Mouse (Mus musculus) testis, postnatal 14 days (tissue): Measurements from ENCODE around the gene Pla1a.

Experiments
- DNase-seq: peaks from one replicate; pipeline ENCODE4 v3.0.0; 2021; ENCODE audit warnings: low spot score

The Pla1a gene

DNA sequence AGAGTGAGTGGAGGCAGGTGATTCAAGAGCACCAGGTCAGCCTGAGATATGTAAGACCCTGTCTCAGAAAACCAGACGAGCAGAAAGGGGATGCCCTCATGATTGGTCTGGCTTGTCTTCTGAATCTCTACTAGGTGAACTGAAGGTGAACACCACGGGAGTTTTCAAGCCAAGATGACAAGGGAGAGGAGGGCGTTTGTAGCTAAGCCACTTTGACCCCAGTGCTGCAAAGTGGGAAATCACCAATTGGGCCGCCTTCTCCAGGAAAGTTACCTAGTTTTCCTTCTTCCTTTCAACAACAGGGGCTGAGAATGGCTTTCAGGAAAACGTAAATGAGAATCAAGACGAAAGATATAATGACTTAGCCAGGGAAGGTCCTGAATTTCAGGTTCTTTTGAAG is 44.2 kb downstream of the Pla1a start:
- DNase-seq, result no peak

DNA sequence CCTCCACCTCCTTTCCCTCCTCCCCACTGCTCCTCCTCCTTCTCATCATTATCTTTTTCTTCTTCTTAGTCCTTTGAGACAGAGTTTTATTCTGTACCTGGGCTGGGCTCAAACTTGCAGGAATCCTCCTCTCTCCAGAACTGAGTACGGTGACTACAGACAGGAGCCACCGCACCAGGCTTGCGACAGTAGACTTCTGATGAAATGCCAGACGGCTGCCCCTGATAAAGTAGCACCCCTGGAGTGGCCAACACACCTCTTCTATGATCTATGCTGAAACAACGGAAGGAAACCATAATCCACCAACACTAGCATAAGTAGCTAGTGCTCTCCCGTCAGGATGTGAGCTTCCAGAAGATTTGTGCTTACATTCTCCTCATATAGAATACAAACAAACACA is 45.6 kb downstream of the Pla1a start:
- DNase-seq, result no peak

DNA sequence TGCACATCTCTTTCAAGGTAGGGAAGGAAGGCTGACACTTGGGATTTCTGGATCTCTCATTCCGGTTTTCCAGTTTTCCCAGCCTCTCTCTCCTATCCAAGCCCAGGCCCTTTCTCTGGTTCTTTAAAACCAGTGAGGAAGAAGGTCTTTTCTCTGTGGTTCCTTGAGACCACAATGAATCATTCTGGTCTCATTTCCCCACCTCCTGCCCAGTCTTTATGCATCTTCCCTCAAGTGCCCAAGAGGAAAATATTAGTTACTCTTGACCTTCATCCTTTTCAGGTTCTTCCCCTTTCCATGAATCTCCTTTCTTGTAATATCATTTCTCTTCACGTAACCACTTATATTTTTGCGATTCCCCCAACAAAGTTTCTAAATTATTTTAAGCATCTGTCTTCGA is 47.2 kb downstream of the Pla1a start:
- DNase-seq, result no peak

DNA sequence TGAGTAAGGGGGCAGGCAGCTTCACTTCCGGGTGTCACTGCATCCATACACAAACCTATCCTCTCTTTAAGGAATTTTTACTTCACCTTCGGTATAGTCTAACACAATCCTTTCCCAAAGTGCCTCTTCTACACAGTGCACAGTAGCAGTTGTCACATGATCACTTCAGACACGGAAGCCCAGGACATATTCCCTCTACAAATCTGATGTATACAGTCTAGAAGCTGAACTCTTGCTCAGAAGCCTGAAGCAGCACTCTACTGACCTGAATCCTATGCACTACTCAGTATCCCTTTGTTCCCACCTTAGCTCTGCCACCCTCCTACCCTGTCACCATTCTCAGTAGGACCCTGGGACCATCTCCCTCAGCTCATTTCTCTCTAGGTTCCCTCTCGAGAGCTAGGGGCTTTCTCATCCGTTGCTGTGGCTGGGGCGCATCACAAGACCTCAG is 47.7 kb downstream of the Pla1a start:
- no peak for DNase-seq

DNA sequence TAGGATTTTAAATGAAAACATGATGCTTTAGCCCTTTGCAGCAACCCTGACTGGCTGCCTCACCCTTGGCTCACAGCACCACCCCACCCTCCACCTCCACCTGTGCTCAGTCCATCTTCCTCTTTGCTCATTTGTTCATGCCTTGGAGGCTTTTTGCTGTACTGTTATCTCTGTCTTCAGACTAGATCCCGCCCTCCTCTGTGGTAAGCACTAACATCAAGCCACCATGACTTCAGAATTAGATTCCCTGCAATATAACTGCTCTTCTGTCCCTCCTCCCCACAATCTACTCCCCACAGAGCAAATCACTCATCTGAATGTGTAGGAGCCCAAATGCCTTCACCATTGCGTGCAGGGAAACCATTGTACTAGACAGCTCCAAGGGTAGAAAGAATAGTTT is 49.3 kb downstream of the Pla1a start:
- no peak for DNase-seq

DNA sequence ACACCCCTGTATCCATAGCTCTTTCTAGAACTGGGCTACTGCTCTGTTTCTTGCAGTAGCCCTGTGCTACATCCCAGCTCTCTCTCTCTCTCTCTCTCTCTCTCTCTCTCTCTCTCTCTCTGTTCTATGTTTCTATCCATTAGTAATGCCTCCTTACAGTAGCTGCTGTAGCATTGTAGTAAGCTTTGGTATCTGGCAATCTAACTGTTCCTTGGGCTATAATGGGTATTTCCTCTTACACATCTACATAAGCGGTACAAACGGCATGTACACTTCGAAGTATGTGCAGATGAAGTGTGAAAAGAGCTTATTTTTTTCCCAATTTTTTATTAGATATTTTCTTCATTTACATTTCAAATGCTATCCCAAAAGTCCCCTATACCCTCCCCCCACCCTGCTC is 53.0 kb downstream of the Pla1a start:
- no peak for DNase-seq

DNA sequence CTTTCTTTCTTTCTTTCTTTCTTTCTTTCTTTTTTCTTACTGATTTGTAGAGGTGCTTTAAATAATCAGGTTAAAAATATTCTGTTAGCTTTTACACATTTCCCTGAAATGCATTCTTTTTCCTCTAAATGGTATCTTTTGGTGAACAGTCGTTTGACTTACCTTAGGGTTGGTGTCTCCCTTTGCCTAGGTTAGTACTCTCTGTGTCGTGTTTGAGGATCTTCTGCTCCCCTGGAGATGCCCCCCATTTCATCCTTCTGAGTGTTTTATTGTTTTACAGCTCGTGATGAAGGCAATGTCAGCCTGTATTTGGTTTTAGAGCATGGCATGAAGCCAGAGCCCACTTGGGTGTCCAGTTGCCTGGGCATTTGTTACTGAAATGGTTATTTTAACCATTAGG is 53.5 kb downstream of the Pla1a start:
- no peak for DNase-seq

DNA sequence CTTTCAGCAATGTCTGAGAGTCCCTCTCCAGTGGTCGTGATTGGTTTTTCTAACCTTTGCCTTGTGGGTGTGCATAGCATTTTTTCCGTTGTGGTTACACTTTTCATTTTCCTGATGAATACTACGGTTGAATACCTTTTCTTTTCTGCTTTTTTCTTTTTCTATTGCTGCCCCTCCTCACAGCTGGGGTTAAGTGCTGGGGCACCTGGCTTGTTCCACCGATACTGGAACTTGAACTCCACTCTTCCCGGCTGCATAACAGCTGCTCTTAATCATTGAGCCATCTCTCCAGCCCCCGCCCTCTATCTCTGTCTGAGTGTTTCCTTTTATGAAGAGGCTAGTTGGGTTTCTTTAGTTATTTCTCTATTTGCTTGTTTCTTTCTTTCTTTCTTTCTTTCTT is 53.9 kb downstream of the Pla1a start:
- no peak for DNase-seq

DNA sequence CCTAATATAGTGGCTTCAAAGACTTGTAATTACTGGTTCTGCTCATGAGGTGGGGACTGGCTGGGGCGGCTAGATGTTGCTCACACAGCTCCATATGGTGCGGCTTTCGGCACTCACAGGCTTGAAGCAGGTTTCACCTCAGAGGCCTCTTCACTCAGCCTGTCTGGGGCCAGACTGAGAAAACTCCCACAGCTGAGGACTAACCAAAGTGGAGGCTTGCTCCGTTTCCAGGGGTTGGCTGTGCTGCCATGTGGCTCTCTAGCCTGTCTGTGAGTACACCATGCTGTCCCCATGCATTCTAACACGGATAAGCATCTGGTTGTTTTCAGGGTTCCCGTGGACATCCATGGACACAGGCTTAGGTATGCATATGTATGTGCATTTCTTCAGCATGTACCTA is 54.4 kb downstream of the Pla1a start:
- DNase-seq, result no peak

DNA sequence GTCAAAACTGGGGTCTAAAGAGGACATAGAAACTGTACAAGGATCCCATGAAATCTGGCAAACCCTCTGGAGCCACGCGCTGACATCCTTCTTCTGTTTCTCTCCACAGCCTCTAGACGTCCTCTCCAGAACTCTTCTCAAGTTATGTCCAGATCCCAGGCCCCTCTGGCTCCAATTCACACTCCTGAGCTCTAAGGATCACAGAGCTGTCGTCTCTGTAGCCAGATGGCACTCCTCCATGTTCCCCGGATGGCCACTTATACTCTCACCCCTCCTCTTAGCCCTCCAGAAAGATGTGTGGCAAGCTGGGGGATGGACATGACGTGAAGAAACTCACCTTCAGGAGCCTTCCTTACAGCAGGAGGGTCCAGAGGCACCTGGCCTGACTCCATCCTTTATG is 55.4 kb downstream of the Pla1a start:
- DNase-seq, result no peak

DNA sequence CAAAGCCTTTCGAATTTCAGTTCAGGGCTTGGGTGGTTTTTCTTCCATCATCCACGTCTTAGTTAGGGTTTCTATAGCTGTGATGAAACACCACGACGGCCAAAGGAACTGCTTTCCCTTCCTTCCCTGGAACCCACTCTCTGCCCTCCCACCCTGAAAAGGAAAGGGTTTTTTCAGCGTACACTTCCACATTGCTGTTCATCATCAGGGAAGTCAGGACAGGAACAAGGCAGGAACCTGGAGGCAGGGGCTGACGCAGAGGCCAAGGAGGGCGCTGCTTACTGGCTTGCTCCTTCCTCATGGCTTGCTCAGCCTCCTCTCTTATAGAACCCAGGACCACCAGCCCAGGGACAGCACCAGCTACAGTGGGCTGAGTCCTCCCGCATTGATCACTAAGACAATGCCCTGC is 56.1 kb downstream of the Pla1a start:
- no peak for DNase-seq

DNA sequence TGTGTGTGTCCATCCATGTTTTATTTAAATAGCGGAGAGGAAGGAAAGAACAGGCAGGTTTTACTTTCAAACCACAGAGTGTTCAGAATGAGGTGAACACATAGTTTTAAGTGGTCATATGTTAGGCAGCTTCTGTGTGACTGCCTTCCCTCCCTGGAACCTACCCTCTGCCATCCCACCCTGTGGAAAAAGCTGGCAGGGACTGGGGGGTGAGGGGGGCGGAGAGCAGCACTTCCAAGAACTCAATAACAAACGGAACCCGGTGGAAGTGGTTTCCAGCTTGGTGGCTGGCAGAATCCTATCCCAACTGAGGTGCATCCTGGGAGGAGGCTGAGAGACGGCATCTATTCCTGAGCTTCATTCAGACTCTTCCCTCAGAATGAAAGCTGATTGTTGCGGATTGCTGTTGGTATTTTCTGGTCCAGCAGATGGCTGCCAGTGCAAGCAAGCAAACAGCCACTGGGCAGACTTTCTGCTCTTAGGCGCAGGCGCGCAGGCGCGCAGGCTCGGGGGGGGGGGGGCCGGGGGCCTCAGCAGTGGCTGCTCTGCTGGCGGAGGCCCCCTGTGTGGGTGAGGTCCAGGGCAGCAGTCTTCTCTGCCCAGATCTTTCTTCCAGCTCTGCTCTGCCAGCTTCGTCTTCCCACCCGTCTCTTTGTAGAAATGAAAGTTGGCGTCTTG is 56.6 kb downstream of the Pla1a start:
- no peak for DNase-seq

DNA sequence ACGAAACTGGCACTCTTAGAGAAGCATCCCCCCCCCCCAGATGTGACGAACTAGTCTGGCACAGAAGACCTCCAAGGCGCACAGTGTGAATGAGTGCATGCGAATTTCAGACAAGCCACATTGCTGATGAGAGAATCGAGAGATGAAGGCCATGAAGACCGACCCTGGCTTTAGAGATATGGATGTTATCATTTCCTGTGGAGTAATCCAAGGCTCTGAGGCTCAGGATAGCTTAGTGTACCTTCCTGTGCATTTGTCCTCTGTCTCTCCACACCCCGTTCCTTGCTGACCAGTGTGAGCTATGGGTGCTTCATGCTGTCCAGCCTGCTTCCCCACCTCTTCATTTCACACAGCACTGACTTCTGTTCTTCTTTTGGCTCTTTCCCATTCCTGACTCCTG is 57.8 kb downstream of the Pla1a start:
- no peak for DNase-seq

DNA sequence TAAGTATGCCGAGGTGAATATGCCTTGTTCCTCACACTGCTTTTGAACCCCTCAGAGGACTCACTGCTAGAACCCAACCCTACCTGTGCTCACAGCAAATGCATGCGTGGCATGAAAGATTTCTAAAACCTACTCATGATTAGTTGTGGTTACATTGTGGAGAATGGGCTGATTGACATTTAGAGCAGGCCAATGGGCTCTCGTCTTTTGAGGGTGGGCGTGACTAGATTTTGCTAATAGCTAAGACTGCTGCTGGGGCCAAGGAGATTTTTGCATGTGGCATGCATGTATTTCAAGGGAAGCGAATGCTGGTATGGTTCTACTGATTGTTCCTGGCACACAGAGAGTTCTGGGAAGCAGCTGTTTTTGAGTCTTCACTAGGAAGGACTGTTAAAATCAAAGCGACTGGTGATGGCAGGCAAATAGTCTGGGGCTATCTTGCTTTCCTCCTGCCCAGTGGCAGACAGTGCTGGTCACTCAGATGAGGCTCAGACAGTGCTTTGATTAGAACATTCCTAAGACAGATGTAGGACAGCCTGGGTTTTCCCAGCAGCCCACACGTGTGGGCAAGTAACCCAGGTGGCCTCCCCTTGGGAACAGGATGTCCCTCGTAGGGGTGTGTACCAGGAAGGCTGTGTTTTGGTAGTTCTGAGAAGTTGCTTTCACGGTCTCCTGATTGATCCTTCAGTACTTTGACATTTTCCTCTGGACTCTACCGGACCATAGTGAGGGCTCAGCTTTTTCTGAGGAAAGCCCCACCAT is 58.4 kb downstream of the Pla1a start:
- peak; percentile 45 for DNase-seq

DNA sequence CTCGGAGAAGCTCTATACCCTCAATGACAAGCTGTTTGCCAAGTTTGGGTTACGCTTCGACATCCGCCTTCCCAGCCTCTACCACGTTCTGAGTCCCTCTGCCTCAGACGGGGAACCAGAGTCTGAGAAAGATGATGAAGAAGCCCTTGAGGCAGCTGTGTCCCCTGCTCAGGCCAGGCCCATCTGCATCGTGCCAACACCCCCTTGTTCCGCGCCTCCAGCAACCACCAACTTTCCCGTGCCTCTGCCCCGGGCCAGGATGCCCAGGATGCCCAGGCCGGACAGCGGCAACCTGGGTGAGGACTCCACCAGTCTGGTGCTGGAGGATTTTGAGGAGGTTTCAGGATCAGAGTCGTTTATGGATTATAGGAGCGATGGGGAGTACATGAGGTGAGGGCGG is 59.0 kb downstream of the Pla1a start:
- no peak for DNase-seq

DNA sequence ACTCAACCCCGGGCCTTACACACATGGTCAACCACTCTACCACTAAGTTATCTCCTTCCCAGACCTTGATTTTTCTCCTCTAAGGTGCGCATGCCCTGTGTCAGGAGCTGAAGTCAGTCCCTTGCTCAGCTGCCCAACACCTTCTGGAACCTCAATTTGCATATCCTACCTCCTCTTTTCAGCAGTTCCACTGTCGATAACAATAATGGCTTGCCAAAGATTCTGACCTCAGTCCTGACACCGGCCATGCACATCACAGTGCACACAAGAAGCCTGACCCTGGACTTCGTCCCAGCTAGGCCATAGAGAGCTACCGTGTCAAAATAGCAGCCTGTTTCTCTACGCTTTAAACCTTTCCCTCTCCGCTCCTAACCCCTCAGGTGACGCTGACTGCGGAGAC is 59.5 kb downstream of the Pla1a start:
- no peak for DNase-seq

DNA sequence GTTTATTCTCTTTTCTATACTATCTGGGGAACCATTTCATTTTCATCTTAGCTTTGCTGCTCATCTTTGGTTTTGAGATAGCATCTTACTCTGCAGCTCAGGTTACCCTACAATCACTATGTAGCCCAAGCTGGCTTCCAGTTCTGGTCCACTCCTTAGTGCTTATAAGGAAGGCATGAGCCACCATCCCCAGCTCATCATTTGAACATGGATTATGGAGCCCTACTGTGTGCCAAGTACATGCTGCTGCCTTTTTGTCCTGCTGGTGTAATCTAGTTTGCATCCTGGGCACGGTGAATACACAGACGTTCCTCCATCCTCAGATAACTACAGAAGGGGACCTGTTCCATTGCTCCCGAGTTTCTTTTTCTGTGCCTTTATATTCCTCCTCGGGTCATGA is 60.1 kb downstream of the Pla1a start:
- DNase-seq, result no peak

DNA sequence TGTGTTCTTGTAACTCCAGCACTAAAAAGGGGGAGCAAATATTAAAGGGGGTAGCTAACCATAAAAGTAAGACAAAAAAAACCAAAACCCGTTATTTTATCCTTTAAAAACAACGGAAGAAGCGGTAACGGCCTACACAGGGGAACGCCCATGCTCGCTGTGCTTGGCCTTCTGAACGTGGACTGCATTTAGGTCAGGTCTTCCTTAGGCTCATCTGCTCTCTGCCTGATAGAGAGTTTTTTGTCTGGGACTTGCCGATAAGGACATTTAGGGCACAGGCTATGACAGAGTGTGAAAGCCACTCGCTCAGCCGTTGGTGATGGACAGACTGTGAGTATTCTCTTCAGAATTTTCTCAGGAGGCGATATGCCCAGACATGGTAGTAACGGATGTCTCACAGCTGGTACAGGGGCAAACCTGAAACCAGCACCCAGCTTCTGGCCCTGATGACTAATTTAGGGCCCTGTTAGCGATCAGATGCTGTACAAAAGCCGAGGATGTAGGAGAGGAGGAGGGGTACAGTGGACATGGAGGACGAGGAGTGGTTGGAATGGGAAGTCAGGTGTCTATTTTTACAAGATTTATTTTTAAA is 61.1 kb downstream of the Pla1a start:
- no peak for DNase-seq

DNA sequence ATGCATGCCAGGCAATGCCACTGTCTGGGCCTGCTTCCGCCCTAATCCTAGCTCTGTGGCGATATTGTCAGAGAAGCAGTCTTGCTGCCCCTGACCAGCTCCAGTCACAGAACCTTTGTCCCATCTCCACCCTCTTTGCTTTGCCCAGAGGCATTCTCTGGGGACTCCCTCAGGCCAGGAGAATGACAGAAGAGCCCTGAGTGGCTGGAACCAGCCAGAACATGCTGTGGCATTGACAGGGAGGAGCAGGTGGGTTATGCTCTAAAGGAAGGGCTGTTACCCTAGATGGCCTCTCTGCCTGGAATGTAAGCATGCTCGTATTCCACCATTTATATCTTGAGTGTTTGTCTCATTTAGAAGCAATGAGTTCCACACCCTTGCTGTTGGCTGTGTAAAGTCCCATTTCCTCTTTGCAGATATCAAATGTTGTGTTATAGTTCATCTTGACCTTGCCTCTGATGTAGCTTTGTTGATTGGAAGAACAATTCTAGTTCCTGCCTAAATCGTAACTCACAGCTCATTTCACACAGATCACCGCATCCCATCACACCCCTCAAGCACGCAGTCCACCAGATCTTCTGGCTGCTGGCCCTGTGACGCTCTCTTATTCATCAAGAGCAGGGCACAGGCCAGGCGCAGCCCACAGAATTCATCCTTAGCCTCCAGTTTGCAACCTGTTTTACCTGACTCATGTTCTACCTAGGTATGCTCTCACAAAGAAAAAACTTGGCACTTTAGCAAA is 62.1 kb downstream of the Pla1a start:
- DNase-seq, result no peak

DNA sequence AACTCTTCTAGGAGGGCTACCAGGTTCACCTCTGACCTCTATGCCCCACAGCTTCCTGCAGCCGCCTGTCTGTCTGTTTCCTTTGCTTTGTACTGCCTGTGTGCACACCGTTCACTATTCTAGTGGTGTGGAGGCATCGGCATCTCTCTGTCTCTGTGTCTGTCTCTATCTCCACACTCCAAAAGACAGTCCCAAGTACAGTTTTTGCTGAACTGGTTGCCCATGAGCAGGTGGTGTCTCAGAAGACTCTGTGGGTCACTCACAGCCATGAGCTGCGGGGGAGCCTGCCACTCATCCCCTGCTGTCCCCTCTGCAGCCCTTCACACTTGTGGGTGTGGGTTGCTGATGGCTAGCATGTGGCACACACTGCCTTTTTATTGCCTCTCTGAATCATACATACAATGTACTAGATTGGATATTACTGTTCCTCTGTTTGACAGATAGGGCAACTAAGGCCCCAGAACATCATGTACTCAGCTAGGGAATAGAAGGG is 62.9 kb downstream of the Pla1a start:
- DNase-seq, result no peak

DNA sequence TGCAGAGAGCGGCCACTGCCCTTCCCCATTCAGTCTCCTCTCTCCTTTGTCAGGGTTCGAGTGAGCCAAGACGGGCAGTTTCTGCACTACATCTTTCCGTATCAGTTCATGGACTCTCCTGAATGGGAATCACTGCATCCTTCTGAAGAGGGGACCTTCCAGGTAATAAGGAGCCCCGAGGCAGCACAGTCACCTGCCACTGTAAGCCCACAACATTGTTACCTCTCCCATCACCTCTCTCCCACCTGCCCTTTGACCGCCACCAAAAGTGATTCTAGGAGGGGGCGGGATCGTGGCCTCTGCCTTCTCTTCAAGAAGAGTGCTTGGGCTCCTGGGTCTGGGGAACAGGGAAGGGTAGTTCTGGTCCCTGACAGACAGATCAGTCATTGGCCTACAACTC is 63.5 kb downstream of the Pla1a start:
- DNase-seq, result no peak

DNA sequence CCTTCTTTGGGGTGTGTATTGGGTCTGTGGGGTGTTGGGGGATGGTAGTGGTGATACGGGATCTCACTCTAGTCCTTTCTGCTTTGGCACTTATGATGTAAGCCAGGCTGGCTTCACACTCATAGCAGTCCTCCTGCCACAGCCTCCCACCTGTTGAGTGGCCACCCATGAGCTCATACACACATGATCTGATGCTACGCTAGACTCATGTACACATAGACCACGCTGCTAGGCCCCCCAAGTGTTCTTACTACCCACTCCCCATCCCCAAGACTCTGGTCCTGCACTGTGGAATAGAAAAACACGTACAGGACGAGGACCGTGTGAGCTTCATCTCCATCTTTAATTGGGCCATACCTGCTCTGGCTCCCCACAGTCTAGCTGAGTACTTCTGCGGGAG is 63.9 kb downstream of the Pla1a start:
- DNase-seq, result no peak

DNA sequence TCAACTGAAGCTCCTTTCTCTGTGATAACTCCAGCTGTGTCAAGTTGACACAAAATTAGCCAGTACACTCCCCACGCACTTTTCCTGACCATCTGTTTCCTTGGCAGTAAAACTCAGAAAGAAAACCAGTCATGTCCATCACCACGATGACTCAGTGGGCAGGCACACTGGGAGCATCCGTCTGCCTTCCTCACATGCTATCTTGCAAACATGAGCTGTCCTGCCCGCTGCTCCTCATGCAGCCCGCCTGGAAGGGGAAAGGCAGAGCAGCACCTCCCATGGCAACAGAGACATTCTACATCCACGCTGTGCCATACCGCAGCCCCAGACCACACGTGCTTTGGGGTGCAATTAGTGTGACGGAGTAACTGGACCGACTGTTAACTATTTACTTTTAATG is 64.6 kb downstream of the Pla1a start:
- no peak for DNase-seq
